Mouse (Mus musculus): ENCODE measurements around the gene Map1b. TPM values are rescaled to one million over a fixed set of nuclear protein-coding genes. Genes with fewer than 3 reads are reported as not detected.

The Map1b gene
- under 1 TPM; 0.47 to 0.60 TPM for polyA plus RNA-seq (2017; shearing (Covaris generic))

GRCm38 (mm10) chr13:99516448-99516881 lies at the start of gene Map1b:
Gene Map1b, minus strand, starts transcription at chr13:99516540.

Other genes with a start within 250 kb of the Map1b start
- gene Ptcd2, start 171.8 kb downstream of the Map1b start, polyA plus RNA-seq (2017; shearing (Covaris generic)): 10 to 100 TPM; 56.9 to 66.5 TPM
- gene Mrps27, start 171.8 kb downstream of the Map1b start, polyA plus RNA-seq (2017; shearing (Covaris generic)): 10 to 100 TPM; 15.7 to 19.6 TPM